Mouse (Mus musculus) megakaryocyte, embryonic 14.5 days (primary cell): ENCODE data around the gene Plpp1.

Experiments
- FLI1 ChIP-seq: IDR thresholded peaks from 2 replicates; pipeline ENCODE4 v1.6.1; 2012; ENCODE audit warnings: low read length, inconsistent platforms, mixed read lengths
- GATA1 ChIP-seq: IDR thresholded peaks from 3 replicates; pipeline ENCODE4 v1.6.1; 2012; ENCODE audit warnings: mixed read lengths, low read length, inconsistent platforms, borderline replicate concordance

- TF ChIP-seq FLI1 (no peak), GATA1 (no peak)
These were observed 4.9 kb downstream of the Plpp1 start for GRCm38 (mm10) chr13:112805529-112805928.
